Mouse (Mus musculus) brain, embryonic 14.5 days (tissue): Measurements from ENCODE around the gene Gga2.

ENCODE experiments used
- CTCF ChIP-seq: fragments of 200-500 bp; IDR thresholded peaks from 2 replicates; pipeline ENCODE4 v1.5.1; 2012; ENCODE audit warnings: inconsistent platforms, mild to moderate bottlenecking, moderate library complexity, borderline replicate concordance; ENCODE audit not compliant: insufficient read depth, insufficient read length; ENCODE audit errors: extremely low read depth
- POLR2A ChIP-seq: fragments of 200-500 bp; IDR thresholded peaks from 2 replicates; pipeline ENCODE4 v1.6.1; 2012; ENCODE audit warnings: mild to moderate bottlenecking, inconsistent platforms, borderline replicate concordance; ENCODE audit not compliant: poor library complexity, insufficient read depth, insufficient read length, severe bottlenecking; ENCODE audit errors: extremely low read depth

GRCm38 (mm10) chr7:121947513-121947912 is 73.5 kb downstream of the Gga2 start:
- TF ChIP-seq CTCF (no peak), POLR2A (no peak)
